Mouse (Mus musculus): ENCODE measurements around the gene Cyp24a1. TPM values are rescaled to one million over a fixed set of nuclear protein-coding genes. Genes with fewer than 3 reads are reported as not detected.

Gene Cyp24a1
- total and polyA plus RNA-seq, 3 experiments, result 0.01 TPM; not detected in 2

- no peak for DNase-seq (ENCODE audit: low read depth, low spot score)
- TF ChIP-seq CTCF (IDR thresholded peaks at IDR 0.05 in 2 of 3, conservative IDR thresholded peaks at IDR 0.05 in 1 of 3; ENCODE audit: control insufficient read depth in 1 of 3, insufficient read depth in 1 of 3, low read depth in 2 of 3, low read length in 3 of 3, poor library complexity in 1 of 3, severe bottlenecking in 1 of 3), result peak in 2 of 3 experiments; percentile 22 to 23; a peak in 2 of 6 replicates
- no peak for TF ChIP-seq RCOR1 (IDR thresholded peaks at IDR 0.05; ENCODE audit: low read depth, low read length)
- Histone ChIP-seq H3K79me2 (ENCODE audit: control insufficient read depth, insufficient read depth, low read length, poor library complexity) (no peaks in the 10 kb centered on the region), H3K27ac (ENCODE audit: control insufficient read depth, low read depth, low read length) (no peak overlapping the region), H3K9me3 (replicated peaks; ENCODE audit: insufficient read depth, low read length) (no peaks in the 10 kb centered on the region), H3K4me1 (ENCODE audit: control insufficient read depth in 1 of 2, insufficient read depth in 2 of 2, low read length in 2 of 2) (no peaks in the 10 kb centered on the region), H3K36me3 (ENCODE audit: control insufficient read depth in 1 of 2, insufficient read depth in 2 of 2, low read length in 2 of 2) (no peaks in the 10 kb centered on the region), H3K27me3 (ENCODE audit: control insufficient read depth in 1 of 2, insufficient read depth in 2 of 2, low read length in 2 of 2) (no peaks in the 10 kb centered on the region), H3K9ac (ENCODE audit: control insufficient read depth, low read depth, low read length, poor library complexity, severe bottlenecking) (no peak overlapping the region), H3K4me3 (ENCODE audit: control insufficient read depth in 1 of 2, insufficient read depth in 1 of 2, low read depth in 2 of 2, low read length in 2 of 2) (no peak overlapping the region)
Observed at GRCm38 (mm10) chr2:170487890-170488502, 8.9 kb downstream of the Cyp24a1 start.

- Histone ChIP-seq H3K4me3 (ENCODE audit: control insufficient read depth in 1 of 2, insufficient read depth in 1 of 2, low read depth in 2 of 2, low read length in 2 of 2) (no peak overlapping the region), H3K4me1 (ENCODE audit: control insufficient read depth in 1 of 2, insufficient read depth in 2 of 2, low read length in 2 of 2) (no peaks in the 10 kb centered on the region), H3K36me3 (ENCODE audit: control insufficient read depth in 1 of 2, insufficient read depth in 2 of 2, low read length in 2 of 2) (no peaks in the 10 kb centered on the region), H3K27me3 (ENCODE audit: control insufficient read depth in 1 of 2, insufficient read depth in 2 of 2, low read length in 2 of 2) (no peaks in the 10 kb centered on the region), H3K9ac (ENCODE audit: control insufficient read depth, low read depth, low read length, poor library complexity, severe bottlenecking) (no peak overlapping the region), H3K27ac (ENCODE audit: control insufficient read depth, low read depth, low read length) (no peak overlapping the region), H3K79me2 (ENCODE audit: control insufficient read depth, insufficient read depth, low read length, poor library complexity) (no peaks in the 10 kb centered on the region), H3K9me3 (replicated peaks; ENCODE audit: insufficient read depth, low read length) (no peaks in the 10 kb centered on the region)
- DNase-seq (ENCODE audit: low read depth, low spot score), result no peak
- TF ChIP-seq USF2 (IDR thresholded peaks at IDR 0.05; ENCODE audit: borderline replicate concordance in 1 of 2, insufficient read depth in 1 of 2, low read depth in 1 of 2, low read length in 2 of 2) (no peak), RCOR1 (IDR thresholded peaks at IDR 0.05; ENCODE audit: low read depth, low read length) (no peak), ELF1 (IDR thresholded peaks at IDR 0.05; ENCODE audit: low read depth, low read length) (no peak), MXI1 (IDR thresholded peaks at IDR 0.05; ENCODE audit: low read depth, low read length) (no peak), E2F4 (IDR thresholded peaks at IDR 0.05; ENCODE audit: borderline replicate concordance, low read depth, low read length) (no peak), JUND (IDR thresholded peaks at IDR 0.05; ENCODE audit: low read depth, low read length) (no peak), SMC3 (IDR thresholded peaks at IDR 0.05; ENCODE audit: low read depth, low read length) (no peak), NRF1 (IDR thresholded peaks at IDR 0.05; ENCODE audit: insufficient read depth, low read depth, low read length, poor library complexity, severe bottlenecking) (no peak), MAZ (IDR thresholded peaks at IDR 0.05; ENCODE audit: low read depth, low read length) (no peak), CHD1 (IDR thresholded peaks at IDR 0.05; ENCODE audit: low read depth, low read length) (no peak), UBTF (IDR thresholded peaks at IDR 0.05; ENCODE audit: borderline replicate concordance, insufficient read depth, low read depth, low read length) (no peak)
Observed at GRCm38 (mm10) chr2:170487202-170487601, 9.7 kb downstream of the Cyp24a1 start.

- no peaks in the 10 kb centered on the region for H3K36me3 ChIP-seq (ENCODE audit: control insufficient read depth in 1 of 2, insufficient read depth in 2 of 2, low read length in 2 of 2)
- DNase-seq (ENCODE audit: low read depth, low spot score), result no peak
- H3K9me3 ChIP-seq (replicated peaks; ENCODE audit: insufficient read depth, low read length), result no peaks in the 10 kb centered on the region
- no peak overlapping the region for H3K9ac ChIP-seq (ENCODE audit: control insufficient read depth, low read depth, low read length, poor library complexity, severe bottlenecking)
- TF ChIP-seq KAT2A (conservative IDR thresholded peaks at IDR 0.05; ENCODE audit: low read depth, low read length) (no peak), MXI1 (IDR thresholded peaks at IDR 0.05; ENCODE audit: low read depth, low read length) (no peak), RAD21 (IDR thresholded peaks at IDR 0.05; ENCODE audit: low read depth, low read length) (no peak), ELF1 (IDR thresholded peaks at IDR 0.05; ENCODE audit: low read depth, low read length) (no peak), GABPA (IDR thresholded peaks at IDR 0.05; ENCODE audit: low read depth, low read length) (no peak), CHD1 (IDR thresholded peaks at IDR 0.05; ENCODE audit: low read depth, low read length) (no peak)
- H3K4me3 ChIP-seq (ENCODE audit: control insufficient read depth in 1 of 2, insufficient read depth in 1 of 2, low read depth in 2 of 2, low read length in 2 of 2), result no peak overlapping the region
- H3K27me3 ChIP-seq (ENCODE audit: control insufficient read depth in 1 of 2, insufficient read depth in 2 of 2, low read length in 2 of 2), result no peaks in the 10 kb centered on the region
- no peaks in the 10 kb centered on the region for H3K79me2 ChIP-seq (ENCODE audit: control insufficient read depth, insufficient read depth, low read length, poor library complexity)
- no peaks in the 10 kb centered on the region for H3K4me1 ChIP-seq (ENCODE audit: control insufficient read depth in 1 of 2, insufficient read depth in 2 of 2, low read length in 2 of 2)
- no peak overlapping the region for H3K27ac ChIP-seq (ENCODE audit: control insufficient read depth, low read depth, low read length)
Observed at GRCm38 (mm10) chr2:170483914-170484313, 13.0 kb downstream of the Cyp24a1 start.

All from MEL (cell line).